Mouse (Mus musculus) forebrain, postnatal 0 days (tissue): ENCODE results near the gene Btbd2. TPM values are rescaled to one million over a fixed set of nuclear protein-coding genes. Genes with fewer than 3 reads are reported as not detected.
A peak's percentile ranks its signal among the peaks of the same experiment; 100 is the strongest.

Source experiments
- ATAC-seq: fragments of 200-750 bp; cut with Nextera tagmentation; 2 replicates; pipeline ENCODE4 v1.8.0; 2017; ENCODE audit warnings: mild to moderate bottlenecking, moderate library complexity
- DNase-seq: peaks from one replicate; pipeline ENCODE4 v3.0.0-alpha.2; 2015
- H3K27ac ChIP-seq: fragments of 300-500 bp; sonication (generic); 2 replicates; pipeline ENCODE4 v1.5.1; 2014; ENCODE audit warnings: low read depth, mild to moderate bottlenecking, antibody characterized with exemption, low read length, moderate library complexity, mixed read lengths
- H3K27me3 ChIP-seq: fragments of 300-500 bp; sonication (generic); 2 replicates; pipeline ENCODE4 v1.6.1; 2014; ENCODE audit warnings: mild to moderate bottlenecking, low read length, mixed read lengths; ENCODE audit not compliant: insufficient read depth
- H3K36me3 ChIP-seq: fragments of 300-500 bp; sonication (generic); 2 replicates; pipeline ENCODE4 v1.6.1; 2014; ENCODE audit warnings: mild to moderate bottlenecking, moderate library complexity; ENCODE audit not compliant: insufficient read depth
- H3K4me1 ChIP-seq: fragments of 300-500 bp; sonication (generic); 2 replicates; pipeline ENCODE4 v1.6.1; 2014; ENCODE audit warnings: antibody characterized with exemption; ENCODE audit not compliant: insufficient read depth
- H3K4me2 ChIP-seq: fragments of 300-500 bp; sonication (generic); 2 replicates; pipeline ENCODE4 v1.6.1; 2014; ENCODE audit warnings: low read depth, mild to moderate bottlenecking, moderate library complexity
- H3K4me3 ChIP-seq: fragments of 300-500 bp; sonication (generic); 2 replicates; pipeline ENCODE4 v1.5.1; 2014; ENCODE audit warnings: low read depth, low read length, mixed read lengths
- H3K9ac ChIP-seq: fragments of 300-500 bp; sonication (generic); 2 replicates; pipeline ENCODE4 v1.6.1; 2014; ENCODE audit warnings: mild to moderate bottlenecking
- H3K9me3 ChIP-seq: fragments of 300-500 bp; sonication (generic); 2 replicates; pipeline ENCODE4 v1.6.1; 2016; ENCODE audit warnings: low read length
- CTCF ChIP-seq: sonication (generic); IDR thresholded peaks from 2 replicates; pipeline ENCODE4 v1.5.1; 2016; ENCODE audit warnings: antibody characterized with exemption, control low read depth, low read depth
- WGBS: fragments of 180-500 bp; shearing (Covaris S2); extraction: QIAGEN DNeasy Blood & Tissue Kit; methylation state at CpG from one replicate; pipeline ENCODE4 v1.1.7; 2014; 5-methylcytosine and 5-hydroxymethylcytosine counted together
- polyA plus RNA-seq: library from polyadenylated mRNA; unstranded; fragments of >200 nt; fragmentation: Nextera tagmentation; extraction: Ambion mirVana; gene quantifications from 2 replicates; pipeline ENCODE4 v1.2.1, GENCODE M21; 2015
- total RNA-seq: library from RNA; depleted of rRNA; stranded (reverse); fragments of >200 nt; gene quantifications from 2 replicates; pipeline ENCODE4 v1.2.3, GENCODE M21; 2014

Btbd2 gene
- total and polyA plus RNA-seq, 2 experiments from 2014 or later = 77.6 to 131 TPM

DNA sequence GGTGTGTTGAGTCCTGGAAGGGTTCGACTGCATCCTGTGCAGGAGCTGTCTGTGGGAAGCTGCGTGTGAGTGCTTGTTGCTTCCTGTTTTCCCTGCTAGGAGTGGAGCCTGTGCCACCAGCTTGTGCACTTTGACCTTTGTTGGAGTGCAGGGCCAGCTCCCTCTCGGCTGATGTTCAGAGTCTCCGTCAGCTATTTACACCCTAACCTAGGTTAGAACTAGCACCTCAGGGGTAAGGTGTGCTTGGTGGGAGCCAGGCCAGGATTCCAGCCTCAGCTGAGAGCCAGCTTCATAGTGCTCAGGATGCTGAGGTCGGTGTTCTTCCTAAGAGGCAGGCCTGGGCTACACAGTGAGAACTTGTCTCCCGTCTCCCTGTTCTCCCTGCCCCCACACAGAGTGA lies 21.5 kb downstream of the Btbd2 start:
- 92% methylated on average over 6 of the region's 6 CpGs for WGBS
- H3K27me3 ChIP-seq = no peaks in the 10 kb centered on the region
- H3K4me3 ChIP-seq = no peak overlapping the region
- DNase-seq = no peak
- no peak overlapping the region for H3K27ac ChIP-seq
- H3K4me2 ChIP-seq = no peak overlapping the region
- H3K4me1 ChIP-seq = no peaks in the 10 kb centered on the region
- TF ChIP-seq CTCF = no peak
- H3K9ac ChIP-seq = no peak overlapping the region
- H3K9me3 ChIP-seq = no peaks in the 10 kb centered on the region
- no peak for ATAC-seq
- H3K36me3 ChIP-seq = peaks cover 63% of the 10 kb centered on the region

DNA sequence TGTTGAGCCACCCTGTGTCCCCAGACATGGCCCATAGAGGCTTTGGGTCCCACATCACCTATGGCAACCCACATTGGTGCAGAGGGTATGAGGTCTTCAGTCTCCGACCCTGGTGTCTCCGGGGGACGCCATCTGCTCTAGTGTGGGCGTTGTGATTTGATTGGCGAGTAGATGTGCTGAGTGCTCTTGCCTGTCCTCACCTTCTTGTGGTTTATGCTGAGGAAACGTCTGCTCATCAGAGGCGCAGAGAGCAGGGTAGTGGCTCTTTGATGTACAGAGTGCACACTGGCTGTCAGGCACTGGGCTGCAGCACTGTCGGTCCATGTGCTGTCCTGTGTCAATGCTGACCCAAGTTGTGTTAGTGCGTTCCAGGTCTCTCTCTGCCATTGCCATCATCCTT lies 27.9 kb downstream of the Btbd2 start:
- WGBS = 92% methylated on average over 9 of the region's 9 CpGs
- H3K9me3 ChIP-seq = no peaks in the 10 kb centered on the region
- TF ChIP-seq CTCF = no peak
- no peak overlapping the region for H3K9ac ChIP-seq
- H3K27me3 ChIP-seq = no peaks in the 10 kb centered on the region
- H3K4me1 ChIP-seq = 0 out of 2 replicates have a peak, but pooled peaks cover 8% of the 10 kb centered on the region
- no peak overlapping the region for H3K27ac ChIP-seq
- no peak overlapping the region for H3K4me2 ChIP-seq
- no peak overlapping the region for H3K4me3 ChIP-seq
- ATAC-seq (no peak), DNase-seq (no peak)
- peaks cover 5% of the 10 kb centered on the region for H3K36me3 ChIP-seq

DNA sequence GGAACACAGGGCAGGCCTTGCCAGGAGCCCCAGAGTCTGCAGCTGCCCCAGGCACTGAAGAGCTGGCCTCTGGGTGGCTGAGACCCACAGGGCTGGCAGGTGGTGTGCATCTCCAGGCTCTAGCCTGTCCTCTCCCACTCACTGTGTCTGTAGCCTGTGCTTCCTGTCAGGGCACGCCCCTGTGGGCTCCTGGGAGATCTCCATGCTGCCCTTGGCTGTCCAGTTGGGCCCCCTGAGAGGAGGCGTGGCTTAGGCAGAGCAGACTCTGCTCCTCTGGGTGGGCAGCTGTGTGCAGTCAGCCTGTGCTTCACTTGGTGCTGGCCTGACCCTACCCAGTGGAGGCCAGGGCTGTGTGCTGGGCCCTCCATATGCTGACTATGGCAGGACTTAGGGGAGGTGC lies 29.2 kb downstream of the Btbd2 start:
- no peak overlapping the region for H3K27ac ChIP-seq
- H3K4me3 ChIP-seq = no peak overlapping the region
- H3K9me3 ChIP-seq = no peaks in the 10 kb centered on the region
- no peak for ATAC-seq
- TF ChIP-seq CTCF = no peak
- no peaks in the 10 kb centered on the region for H3K27me3 ChIP-seq
- peaks cover 16% of the 10 kb centered on the region; the same call in 1 of the 2 replicates for H3K4me1 ChIP-seq
- H3K36me3 ChIP-seq = peaks cover 4% of the 10 kb centered on the region; the same call in 1 of the 2 replicates
- WGBS = 66% methylated on average over 2 of the region's 2 CpGs
- DNase-seq = no peak
- no peak overlapping the region for H3K9ac ChIP-seq
- no peak overlapping the region for H3K4me2 ChIP-seq

DNA sequence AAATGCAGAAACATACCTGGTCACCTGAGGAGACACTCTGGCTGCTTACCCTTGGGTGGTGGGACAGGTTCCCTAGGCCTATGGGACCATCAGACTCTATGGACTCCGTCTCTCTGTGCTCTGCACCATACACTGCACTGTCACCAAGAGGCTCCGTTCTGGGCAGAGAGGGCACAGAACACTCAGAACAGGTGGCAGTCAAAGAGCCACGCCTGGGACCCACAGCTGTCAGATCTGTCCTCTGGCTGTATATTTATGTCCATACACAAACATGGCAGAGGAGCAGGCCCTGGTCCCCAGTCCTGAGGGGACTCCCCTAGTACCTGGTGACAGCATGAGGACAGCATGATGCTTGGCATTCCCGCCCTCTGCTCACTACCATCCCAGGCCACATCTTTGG lies 31.1 kb downstream of the Btbd2 start:
- ATAC-seq = no peak
- 92% methylated on average over 4 of the region's 4 CpGs for WGBS
- peaks cover 4% of the 10 kb centered on the region; the same call in 1 of the 2 replicates for H3K36me3 ChIP-seq
- no peak overlapping the region for H3K4me3 ChIP-seq
- no peak overlapping the region for H3K4me2 ChIP-seq
- H3K27me3 ChIP-seq = no peaks in the 10 kb centered on the region
- no peak overlapping the region for H3K9ac ChIP-seq
- TF ChIP-seq CTCF = no peak
- no peaks in the 10 kb centered on the region for H3K9me3 ChIP-seq
- H3K4me1 ChIP-seq = peaks cover 22% of the 10 kb centered on the region; the same call in 1 of the 2 replicates
- no peak for DNase-seq
- H3K27ac ChIP-seq = no peak overlapping the region

DNA sequence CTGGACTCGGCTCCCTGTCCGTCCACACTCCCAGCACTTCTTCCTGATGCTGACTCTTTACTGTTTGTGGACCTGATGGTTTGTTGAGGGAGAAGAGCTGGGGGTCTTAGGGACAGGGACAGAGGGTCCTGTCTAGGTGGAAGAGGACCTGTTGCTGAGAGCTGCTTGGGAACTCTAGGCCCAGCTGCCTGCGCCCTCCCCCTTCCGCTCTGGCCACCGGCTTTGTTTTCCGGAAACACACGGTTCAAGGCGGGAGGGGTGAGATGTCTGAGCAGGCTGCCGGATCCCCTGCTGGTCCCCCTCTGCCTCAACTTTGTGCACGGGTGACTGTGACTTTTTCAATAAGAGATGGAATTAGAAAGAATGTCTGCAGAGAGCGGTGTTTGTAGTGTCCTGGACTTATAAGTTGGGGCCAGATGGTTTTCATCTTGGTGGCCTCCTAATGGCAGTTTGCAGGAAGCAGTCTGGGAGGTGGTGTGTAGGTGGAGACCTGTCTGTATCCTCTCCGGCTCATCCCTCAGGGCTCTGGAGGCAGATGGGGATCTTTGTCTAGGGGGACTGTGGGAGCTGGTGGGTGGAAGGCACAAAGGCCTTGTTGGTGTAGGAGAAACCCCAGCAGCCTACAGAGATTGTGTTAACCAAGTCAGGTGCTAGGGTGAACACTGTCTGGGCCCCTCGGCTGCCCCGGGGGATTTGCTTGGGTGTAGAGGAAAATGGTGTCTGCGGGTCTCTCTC lies 33.2 kb downstream of the Btbd2 start:
- no peak for DNase-seq
- WGBS = 19% methylated on average over 15 of the region's 15 CpGs

DNA sequence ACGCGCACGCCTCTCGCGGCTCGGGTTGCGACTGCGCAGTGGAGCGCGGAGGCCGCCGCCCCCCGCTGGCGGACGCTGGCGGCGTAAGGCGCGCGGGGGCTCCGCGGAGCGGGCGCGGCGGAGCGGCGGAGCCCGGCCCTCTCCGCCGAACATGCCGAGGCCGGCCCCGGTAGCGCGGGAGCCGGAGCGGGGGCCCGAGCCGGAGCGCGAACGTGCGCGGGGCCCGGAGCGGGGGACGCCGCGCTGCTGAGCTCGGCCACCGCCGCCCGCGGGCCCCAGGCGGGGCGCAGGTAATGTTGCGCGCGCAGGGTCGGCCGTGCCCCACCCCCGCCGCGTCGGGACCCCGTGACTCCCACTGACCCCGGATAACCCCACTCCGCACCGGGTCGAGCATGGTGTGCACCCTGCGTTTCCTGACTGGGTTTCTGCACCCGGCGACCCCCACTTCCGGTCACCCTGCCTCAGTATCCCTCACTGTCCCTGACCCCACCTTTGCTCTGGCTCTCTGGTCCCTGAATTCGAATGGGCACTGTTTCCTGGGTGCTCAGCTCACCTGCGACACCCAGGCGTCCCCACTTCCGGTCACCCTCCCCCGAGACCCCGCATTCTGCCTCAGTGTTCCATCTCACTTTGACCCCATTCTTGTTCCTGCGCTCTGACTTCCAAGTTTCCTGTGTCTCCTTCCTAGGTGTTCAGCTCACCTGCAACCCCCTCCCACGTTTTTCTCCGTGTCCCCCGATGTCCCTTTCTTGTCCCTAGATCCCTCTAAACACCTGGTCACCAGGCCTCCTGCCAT lies 34.0 kb downstream of the Btbd2 start, which contains the start of gene Csnk1g2:
Gene Csnk1g2, plus strand, starts transcription at position 178 of the 796 bp plus-strand sequence.
- Histone ChIP-seq H3K36me3 (peaks cover 4% of the 10 kb centered on the region; the same call in 1 of the 2 replicates), H3K9ac (peak within 1 kb of the TSS; percentile 87), H3K4me2 (peak within 1 kb of the TSS; percentile 97), H3K4me3 (peak within 1 kb of the TSS; percentile 94), H3K27me3 (no peaks in the 10 kb centered on the region), H3K27ac (peak within 1 kb of the TSS; percentile 95), H3K9me3 (no peaks in the 10 kb centered on the region), H3K4me1 (peaks cover 22% of the 10 kb centered on the region; the same call in 1 of the 2 replicates)
- TF ChIP-seq CTCF = peak; percentile 12; the same call in 1 of the 2 replicates
- peak; percentile 31 for DNase-seq
- 3% methylated on average over 68 of the region's 85 CpGs for WGBS
- peak; percentile 11 for ATAC-seq

More for the DNA sequence above, 33.2 kb downstream of the Btbd2 start:
- H3K27ac ChIP-seq = peak overlapping the region; percentile 95
- H3K27me3 ChIP-seq = no peaks in the 10 kb centered on the region
- peak overlapping the region; percentile 97 for H3K4me2 ChIP-seq
- H3K4me3 ChIP-seq = peak overlapping the region; percentile 94
- peak overlapping the region; percentile 87 for H3K9ac ChIP-seq
- 0 out of 2 replicates have a peak, but pooled peaks have one; percentile 8 for TF ChIP-seq CTCF
- H3K36me3 ChIP-seq = peaks cover 4% of the 10 kb centered on the region; the same call in 1 of the 2 replicates
- peaks cover 22% of the 10 kb centered on the region; the same call in 1 of the 2 replicates for H3K4me1 ChIP-seq
- no peaks in the 10 kb centered on the region for H3K9me3 ChIP-seq
- no peak for ATAC-seq
